Mouse (Mus musculus) G1E (cell line): ENCODE data around the gene Fxyd5.

Experiments
- CTCF ChIP-seq: IDR thresholded peaks from 2 replicates; pipeline ENCODE4 v1.5.1; 2012; ENCODE audit warnings: low read depth, low read length, inconsistent platforms, mixed read lengths
- GATA2 ChIP-seq: IDR thresholded peaks from 2 replicates; pipeline ENCODE4 v1.6.1; 2012; ENCODE audit warnings: low read depth, low read length, inconsistent platforms, borderline replicate concordance

DNA sequence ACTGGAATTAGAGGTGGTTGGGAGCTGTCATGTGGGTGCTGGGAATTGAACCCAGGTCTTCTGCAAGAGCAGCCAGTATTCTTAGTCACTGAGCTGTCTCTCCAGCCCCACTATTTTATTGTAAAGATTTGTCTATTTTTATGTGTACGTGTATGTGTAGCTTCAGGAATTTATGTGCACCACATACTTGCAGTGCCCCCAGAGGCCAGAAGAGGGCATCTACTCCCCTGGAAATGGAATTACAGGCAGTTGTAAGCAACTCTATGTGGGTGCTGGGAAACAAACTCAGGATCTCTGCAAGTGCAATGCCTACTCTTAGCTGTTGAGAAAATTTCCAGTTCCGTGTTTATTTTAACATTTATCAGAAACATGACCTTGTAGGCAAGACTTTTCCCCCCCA, 45.8 kb downstream of the Fxyd5 start:
- no peak for TF ChIP-seq CTCF
- TF ChIP-seq GATA2, result no peak
